Mouse (Mus musculus) liver, embryonic 14.5 days (tissue): Measurements from ENCODE around the gene Maml3. TPM values are rescaled to one million over a fixed set of nuclear protein-coding genes. Genes with fewer than 3 reads are reported as not detected.

ENCODE experiments used
- ATAC-seq: fragments of 200-750 bp; cut with Nextera tagmentation; 2 replicates; pipeline ENCODE4 v1.8.0; 2017; ENCODE audit warnings: moderate number of reproducible peaks, mild to moderate bottlenecking, moderate library complexity; ENCODE audit not compliant: insufficient read depth
- DNase-seq, 3 experiments: peaks; one replicate each; pipeline ENCODE4 v3.0.0-alpha.2; 2012 to 2013; ENCODE audit warnings: low read depth in 3 of 3, low spot score in 3 of 3
- H3K27ac ChIP-seq: fragments of 300-500 bp; sonication (generic); 2 replicates; pipeline ENCODE4 v1.5.1; 2014; ENCODE audit warnings: moderate library complexity, mild to moderate bottlenecking, control low read depth, inconsistent platforms
- H3K27me3 ChIP-seq: fragments of 300-500 bp; sonication (generic); 2 replicates; pipeline ENCODE4 v1.6.1; 2014; ENCODE audit warnings: mild to moderate bottlenecking, low read length, moderate library complexity; ENCODE audit not compliant: control insufficient read depth, insufficient read depth
- H3K36me3 ChIP-seq: fragments of 300-500 bp; sonication (generic); replicated peaks from 2 replicates; pipeline ENCODE4 v1.6.1; 2014; ENCODE audit warnings: low read depth; ENCODE audit not compliant: control insufficient read depth, insufficient read depth
- H3K4me1 ChIP-seq, 2 experiments: fragments of 200-500 bp in 1 of 2; fragments of 300-500 bp in 1 of 2; sonication (generic) in 1 of 2; replicated peaks; 2 replicates each; pipeline ENCODE4 v1.6.1; 2012 to 2014; ENCODE audit warnings: antibody characterized with exemption in 1 of 2, inconsistent platforms in 1 of 2, low read length in 1 of 2; ENCODE audit not compliant: control insufficient read depth in 2 of 2, insufficient read depth in 2 of 2
- H3K4me2 ChIP-seq: fragments of 300-500 bp; sonication (generic); 2 replicates; pipeline ENCODE4 v1.6.1; 2014; ENCODE audit warnings: low read depth, mild to moderate bottlenecking, control low read depth, moderate library complexity
- H3K4me3 ChIP-seq, 2 experiments: fragments of 200-500 bp in 1 of 2; fragments of 300-500 bp in 1 of 2; sonication (generic) in 1 of 2; 2 replicates each; pipeline ENCODE4 v1.5.1; 2012 to 2014; ENCODE audit warnings: low read depth in 2 of 2, low read length in 2 of 2, mild to moderate bottlenecking in 2 of 2, control low read depth in 1 of 2, inconsistent platforms in 1 of 2, moderate library complexity in 1 of 2; ENCODE audit not compliant: insufficient read depth in 1 of 2
- H3K9ac ChIP-seq: fragments of 300-500 bp; sonication (generic); replicated peaks from 2 replicates; pipeline ENCODE4 v1.6.1; 2014; ENCODE audit warnings: mild to moderate bottlenecking, control low read depth, moderate library complexity
- H3K9me3 ChIP-seq: fragments of 300-500 bp; sonication (generic); 2 replicates; pipeline ENCODE4 v1.6.1; 2016; ENCODE audit warnings: low read length, mixed read lengths; ENCODE audit not compliant: control insufficient read depth
- CTCF ChIP-seq: IDR thresholded peaks from 2 replicates; pipeline ENCODE4 v1.5.1; 2016; ENCODE audit warnings: antibody characterized with exemption, low read depth, control low read depth
- EP300 ChIP-seq: IDR thresholded peaks from 2 replicates; pipeline ENCODE4 v1.6.1; 2016; ENCODE audit warnings: antibody characterized with exemption, low read depth
- WGBS: fragments of 180-500 bp; shearing (Covaris S2); extraction: QIAGEN DNeasy Blood & Tissue Kit; methylation state at CpG from one replicate; pipeline ENCODE4 v1.1.7; 2014; ENCODE audit not compliant: insufficient replicate concordance; 5-methylcytosine and 5-hydroxymethylcytosine counted together
- polyA plus RNA-seq, 2 experiments: library from polyadenylated mRNA; depleted of rRNA in 1 of 2; stranded (reverse) in 1 of 2; unstranded in 1 of 2; fragments of >200 nt; fragmentation: Nextera tagmentation in 1 of 2; extraction: Ambion mirVana in 1 of 2; gene quantifications; 2 replicates each; pipeline versions ENCODE4 v1.2.1 to v1.2.3; 2012 to 2014

The Maml3 gene
- polyA plus RNA-seq, 2 experiments, result 0.57 to 0.71 TPM

GRCm38 (mm10) chr3:51965008-51965407 is 139.9 kb downstream of the Maml3 start:
- Histone ChIP-seq H3K4me1 (peaks cover 0 to 12% of the 10 kb centered on the region in 2 experiments; a peak in 2 of 4 replicates), H3K27ac (no peak overlapping the region), H3K27me3 (no peaks in the 10 kb centered on the region), H3K4me2 (no peak overlapping the region), H3K9ac (no peak overlapping the region), H3K36me3 (no peaks in the 10 kb centered on the region), H3K9me3 (no peaks in the 10 kb centered on the region), H3K4me3 (no peak overlapping the region)
- ATAC-seq (no peak), DNase-seq (no peak)
- WGBS, result 11% methylated on average over 3 of the region's 3 CpGs
- no peak for TF ChIP-seq CTCF
- no peak for TF ChIP-seq EP300

GRCm38 (mm10) chr3:51963891-51964593 is 140.8 kb downstream of the Maml3 start:
- Histone ChIP-seq H3K36me3 (no peaks in the 10 kb centered on the region), H3K4me1 (peaks cover 0 to 11% of the 10 kb centered on the region in 2 experiments; a peak in 2 of 4 replicates), H3K9ac (no peak overlapping the region), H3K27me3 (no peaks in the 10 kb centered on the region), H3K4me2 (no peak overlapping the region), H3K4me3 (no peak overlapping the region), H3K27ac (no peak overlapping the region), H3K9me3 (no peaks in the 10 kb centered on the region)
- ATAC-seq, result no peak
- no peak for DNase-seq
- TF ChIP-seq CTCF, result no peak
- TF ChIP-seq EP300, result no peak
- WGBS, result 21% methylated on average over 4 of the region's 4 CpGs

- WGBS, result 60% methylated on average over 9 of the region's 9 CpGs
- TF ChIP-seq EP300 (no peak), CTCF (no peak)
- H3K27me3 ChIP-seq, result no peaks in the 10 kb centered on the region
- no peak overlapping the region for H3K4me3 ChIP-seq
- H3K4me2 ChIP-seq, result no peak overlapping the region
- ATAC-seq (no peak), DNase-seq (no peak)
- peaks cover 0 to 6% of the 10 kb centered on the region in 2 experiments; a peak in 2 of 4 replicates for H3K4me1 ChIP-seq
- no peaks in the 10 kb centered on the region for H3K36me3 ChIP-seq
- H3K9me3 ChIP-seq, result no peaks in the 10 kb centered on the region
- no peak overlapping the region for H3K27ac ChIP-seq
- no peak overlapping the region for H3K9ac ChIP-seq
Measured at GRCm38 (mm10) chr3:51963151-51963791, 141.6 kb downstream of the Maml3 start.

GRCm38 (mm10) chr3:51958751-51959150 is 146.1 kb downstream of the Maml3 start:
- DNase-seq (no peak), ATAC-seq (no peak)
- Histone ChIP-seq H3K9ac (no peak overlapping the region), H3K4me2 (no peak overlapping the region), H3K27me3 (no peaks in the 10 kb centered on the region), H3K4me3 (no peak overlapping the region), H3K36me3 (no peaks in the 10 kb centered on the region), H3K9me3 (no peaks in the 10 kb centered on the region), H3K27ac (no peak overlapping the region), H3K4me1 (0 out of 4 replicates have a peak, but pooled peaks cover 0 to 2% of the 10 kb centered on the region in 2 experiments)
- TF ChIP-seq EP300 (no peak), CTCF (no peak)
- 66% methylated on average over 2 of the region's 2 CpGs for WGBS

- DNase-seq (no peak), ATAC-seq (no peak)
- no peaks in the 10 kb centered on the region for H3K36me3 ChIP-seq
- H3K4me3 ChIP-seq, result no peak overlapping the region
- H3K27ac ChIP-seq, result no peak overlapping the region
- H3K27me3 ChIP-seq, result no peaks in the 10 kb centered on the region
- no peak overlapping the region for H3K9ac ChIP-seq
- no peaks in the 10 kb centered on the region for H3K9me3 ChIP-seq
- 59% methylated on average over 4 of the region's 4 CpGs for WGBS
- no peak overlapping the region for H3K4me2 ChIP-seq
- H3K4me1 ChIP-seq, result peaks cover 0 to 7% of the 10 kb centered on the region in 2 experiments; a peak in 1 of 4 replicates
- no peak for TF ChIP-seq CTCF
- TF ChIP-seq EP300, result no peak
Measured at GRCm38 (mm10) chr3:51954441-51954840, 150.4 kb downstream of the Maml3 start.
